Mouse (Mus musculus): Measurements from ENCODE around the gene Aif1. TPM values are rescaled to one million over a fixed set of nuclear protein-coding genes. Genes with fewer than 3 reads are reported as not detected.

The Aif1 gene
- total and polyA plus RNA-seq, 2 experiments, result 1.6 to 13.3 TPM

DNA sequence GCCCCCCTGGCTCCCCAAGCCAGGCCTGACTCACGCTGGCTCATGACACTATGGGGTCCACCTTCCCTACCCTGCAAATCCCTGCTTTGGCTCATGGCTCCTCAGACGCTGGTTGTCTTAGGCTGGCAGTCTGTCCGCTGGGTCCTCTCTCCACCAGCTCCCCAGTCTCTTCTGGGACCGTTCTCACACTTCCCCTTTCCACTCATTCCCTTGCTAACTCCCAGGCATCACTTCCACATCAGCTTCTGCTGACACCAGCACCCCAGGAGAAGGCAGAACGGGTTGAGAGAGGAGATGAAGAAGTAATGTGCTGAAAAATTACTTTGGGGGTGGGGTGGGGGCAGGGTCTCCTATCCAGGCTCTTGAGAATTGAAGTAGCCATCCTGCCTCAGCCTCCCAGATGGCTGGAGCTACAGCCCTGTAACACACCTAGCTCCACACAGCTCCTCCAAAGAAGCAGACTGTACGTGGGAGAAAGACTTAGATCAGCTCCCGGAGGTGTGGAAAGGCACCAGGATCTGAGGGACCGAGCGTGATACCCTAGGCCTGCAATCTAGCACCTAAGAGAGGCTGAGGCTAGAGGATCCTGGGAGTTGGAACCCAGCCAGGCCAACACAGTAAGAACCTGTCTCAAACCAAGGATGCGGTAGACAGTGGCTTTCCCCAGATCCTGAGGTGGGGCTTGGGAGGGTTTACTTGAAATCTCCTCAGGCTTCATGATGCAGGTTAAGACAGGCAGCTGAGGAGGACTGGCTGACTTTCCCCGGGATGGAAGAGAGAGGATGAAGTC, 3.2 kb downstream of the Aif1 start:
- Histone ChIP-seq H3K79me2 (ENCODE audit: control insufficient read depth, insufficient read depth, low read length) (no peaks in the 10 kb centered on the region), H3K4me1 (ENCODE audit: control insufficient read depth, insufficient read depth, low read length) (no peaks in the 10 kb centered on the region), H3K9ac (ENCODE audit: low read depth, low read length) (peak overlapping the region; percentile 70), H3K36me3 (ENCODE audit: control insufficient read depth, insufficient read depth, low read length) (no peaks in the 10 kb centered on the region), H3K27ac (replicated peaks; ENCODE audit: insufficient read depth, low read depth, low read length) (peak overlapping the region; percentile 64), H3K27me3 (ENCODE audit: control insufficient read depth, insufficient read depth, low read length) (no peaks in the 10 kb centered on the region), H3K4me3 (ENCODE audit: insufficient read depth, low read depth, low read length) (peak overlapping the region; percentile 61)
- WGBS, result 78% methylated on average over 11 of the region's 11 CpGs
- no peak for TF ChIP-seq CTCF (IDR thresholded peaks at IDR 0.05; ENCODE audit: low read depth, low read length)
- no peak for TF ChIP-seq POLR2A (IDR thresholded peaks at IDR 0.05; ENCODE audit: extremely low read depth, insufficient read depth, low read length)
- no peak for DNase-seq (ENCODE audit: extremely low read depth, low read depth, low spot score)

GRCm38 (mm10) chr17:35168541-35169207, 7.2 kb downstream of the Aif1 start:
- Histone ChIP-seq H3K27ac (replicated peaks; ENCODE audit: insufficient read depth, low read depth, low read length) (no peak overlapping the region), H3K36me3 (ENCODE audit: control insufficient read depth, insufficient read depth, low read length) (no peaks in the 10 kb centered on the region), H3K4me1 (ENCODE audit: control insufficient read depth, insufficient read depth, low read length) (peaks cover 3% of the 10 kb centered on the region), H3K79me2 (ENCODE audit: control insufficient read depth, insufficient read depth, low read length) (peaks cover 9% of the 10 kb centered on the region; the same call in 1 of the 2 replicates), H3K9ac (ENCODE audit: low read depth, low read length) (no peak overlapping the region), H3K27me3 (ENCODE audit: control insufficient read depth, insufficient read depth, low read length) (no peaks in the 10 kb centered on the region), H3K4me3 (ENCODE audit: insufficient read depth, low read depth, low read length) (no peak overlapping the region)
- WGBS, result 18% methylated on average over 4 of the region's 4 CpGs
- DNase-seq (ENCODE audit: extremely low read depth, low read depth, low spot score), result peak; percentile 57
- TF ChIP-seq CTCF (IDR thresholded peaks at IDR 0.05; ENCODE audit: low read depth, low read length) (no peak), POLR2A (IDR thresholded peaks at IDR 0.05; ENCODE audit: extremely low read depth, insufficient read depth, low read length) (no peak)

- Histone ChIP-seq H3K36me3 (ENCODE audit: control insufficient read depth, insufficient read depth, low read length) (no peaks in the 10 kb centered on the region), H3K9ac (ENCODE audit: low read depth, low read length) (no peak overlapping the region), H3K4me1 (ENCODE audit: control insufficient read depth, insufficient read depth, low read length) (peaks cover 5% of the 10 kb centered on the region), H3K27ac (replicated peaks; ENCODE audit: insufficient read depth, low read depth, low read length) (no peak overlapping the region), H3K79me2 (ENCODE audit: control insufficient read depth, insufficient read depth, low read length) (peaks cover 12% of the 10 kb centered on the region; the same call in 1 of the 2 replicates), H3K4me3 (ENCODE audit: insufficient read depth, low read depth, low read length) (no peak overlapping the region), H3K27me3 (ENCODE audit: control insufficient read depth, insufficient read depth, low read length) (no peaks in the 10 kb centered on the region)
- TF ChIP-seq CTCF (IDR thresholded peaks at IDR 0.05; ENCODE audit: low read depth, low read length), result no peak
- TF ChIP-seq POLR2A (IDR thresholded peaks at IDR 0.05; ENCODE audit: extremely low read depth, insufficient read depth, low read length), result no peak
- WGBS, result 84% methylated on average over 7 of the region's 7 CpGs
- no peak for DNase-seq (ENCODE audit: extremely low read depth, low read depth, low spot score)
Measured at GRCm38 (mm10) chr17:35167794-35168193, 8.1 kb downstream of the Aif1 start.

GRCm38 (mm10) chr17:35166352-35167035, 9.4 kb downstream of the Aif1 start:
- Histone ChIP-seq H3K9ac (ENCODE audit: low read depth, low read length) (no peak overlapping the region), H3K4me3 (ENCODE audit: insufficient read depth, low read depth, low read length) (no peak overlapping the region), H3K27ac (replicated peaks; ENCODE audit: insufficient read depth, low read depth, low read length) (no peak overlapping the region), H3K27me3 (ENCODE audit: control insufficient read depth, insufficient read depth, low read length) (no peaks in the 10 kb centered on the region), H3K4me1 (ENCODE audit: control insufficient read depth, insufficient read depth, low read length) (peaks cover 5% of the 10 kb centered on the region), H3K36me3 (ENCODE audit: control insufficient read depth, insufficient read depth, low read length) (peaks cover 6% of the 10 kb centered on the region), H3K79me2 (ENCODE audit: control insufficient read depth, insufficient read depth, low read length) (peaks cover 22% of the 10 kb centered on the region)
- 77% methylated on average over 8 of the region's 8 CpGs for WGBS
- peak; percentile 64 for DNase-seq (ENCODE audit: extremely low read depth, low read depth, low spot score)
- TF ChIP-seq CTCF (IDR thresholded peaks at IDR 0.05; ENCODE audit: low read depth, low read length), result peak; percentile 50; the same call in 1 of the 2 replicates
- TF ChIP-seq POLR2A (IDR thresholded peaks at IDR 0.05; ENCODE audit: extremely low read depth, insufficient read depth, low read length), result no peak

- H3K4me3 ChIP-seq (ENCODE audit: insufficient read depth, low read depth, low read length), result no peak overlapping the region; the same call in 1 of the 2 replicates
- 26% methylated on average over 12 of the region's 12 CpGs for WGBS
- no peaks in the 10 kb centered on the region for H3K27me3 ChIP-seq (ENCODE audit: control insufficient read depth, insufficient read depth, low read length)
- no peak for DNase-seq (ENCODE audit: extremely low read depth, low read depth, low spot score)
- H3K9ac ChIP-seq (ENCODE audit: low read depth, low read length), result no peak overlapping the region
- H3K4me1 ChIP-seq (ENCODE audit: control insufficient read depth, insufficient read depth, low read length), result peaks cover 5% of the 10 kb centered on the region
- H3K27ac ChIP-seq (replicated peaks; ENCODE audit: insufficient read depth, low read depth, low read length), result no peak overlapping the region
- TF ChIP-seq POLR2A (IDR thresholded peaks at IDR 0.05; ENCODE audit: extremely low read depth, insufficient read depth, low read length), result no peak
- no peak for TF ChIP-seq CTCF (IDR thresholded peaks at IDR 0.05; ENCODE audit: low read depth, low read length)
- H3K79me2 ChIP-seq (ENCODE audit: control insufficient read depth, insufficient read depth, low read length), result peaks cover 26% of the 10 kb centered on the region
- H3K36me3 ChIP-seq (ENCODE audit: control insufficient read depth, insufficient read depth, low read length), result peaks cover 13% of the 10 kb centered on the region
Measured at GRCm38 (mm10) chr17:35165451-35166155, 10.3 kb downstream of the Aif1 start.

All from liver, adult 2 months (tissue).